Mouse (Mus musculus) cerebellum, adult 18-20 months (tissue): ENCODE measurements around the gene Nek1.
A peak's percentile ranks its signal among the peaks of the same experiment; 100 is the strongest.

Experiments
- DNase-seq, 2 experiments: peaks; one replicate each; pipeline ENCODE4 v3.0.0; 2021

The Nek1 gene

GRCm38 (mm10) chr8:60992910-60993638 lies at the start of gene Nek1:
Gene Nek1, plus strand, starts transcription at chr8:60993195.
- DNase-seq: peak; percentile 99

- DNase-seq: no peak
Observed at GRCm38 (mm10) chr8:60947503-60947902, 45.5 kb upstream of the Nek1 start.

GRCm38 (mm10) chr8:60949859-60950258 lies 43.1 kb upstream of the Nek1 start:
- DNase-seq: no peak

GRCm38 (mm10) chr8:60951271-60951670 lies 41.7 kb upstream of the Nek1 start:
- peak; percentile 54 to 62 for DNase-seq

GRCm38 (mm10) chr8:60951757-60952156 lies 41.2 kb upstream of the Nek1 start:
- DNase-seq: no peak

GRCm38 (mm10) chr8:60952803-60953202 lies 40.2 kb upstream of the Nek1 start:
- no peak for DNase-seq

- peak; percentile 78 to 89 for DNase-seq
Observed at GRCm38 (mm10) chr8:60954281-60955014, 38.5 kb upstream of the Nek1 start.

- no peak for DNase-seq
Observed at GRCm38 (mm10) chr8:60956847-60957246, 36.1 kb upstream of the Nek1 start.

GRCm38 (mm10) chr8:60962763-60963162 lies 30.2 kb upstream of the Nek1 start:
- DNase-seq: no peak

- no peak for DNase-seq
Observed at GRCm38 (mm10) chr8:60963931-60964330, 29.1 kb upstream of the Nek1 start.

- DNase-seq: no peak
Observed at GRCm38 (mm10) chr8:60964518-60964917, 28.5 kb upstream of the Nek1 start.

GRCm38 (mm10) chr8:60965306-60965705 lies 27.7 kb upstream of the Nek1 start:
- DNase-seq: no peak

GRCm38 (mm10) chr8:60965741-60966140 lies 27.3 kb upstream of the Nek1 start:
- DNase-seq: peak in 1 of 2 experiments; percentile 36

- DNase-seq: no peak
Observed at GRCm38 (mm10) chr8:60969091-60969490, 23.9 kb upstream of the Nek1 start.

- peak; percentile 48 to 49 for DNase-seq
Observed at GRCm38 (mm10) chr8:60971808-60972207, 21.2 kb upstream of the Nek1 start.

GRCm38 (mm10) chr8:60973448-60973847 lies 19.5 kb upstream of the Nek1 start:
- no peak for DNase-seq

GRCm38 (mm10) chr8:60974837-60975236 lies 18.2 kb upstream of the Nek1 start:
- DNase-seq: no peak

GRCm38 (mm10) chr8:60976818-60977217 lies 16.2 kb upstream of the Nek1 start:
- DNase-seq: no peak

- DNase-seq: no peak
Observed at GRCm38 (mm10) chr8:60978496-60978895, 14.5 kb upstream of the Nek1 start.

GRCm38 (mm10) chr8:60981388-60981787 lies 11.6 kb upstream of the Nek1 start:
- DNase-seq: no peak

GRCm38 (mm10) chr8:60982701-60983687 lies 10.0 kb upstream of the Nek1 start, which contains the start of gene Clcn3:
Gene Clcn3, minus strand, starts transcription at chr8:60983300.
- DNase-seq: peak; percentile 98 to 99

GRCm38 (mm10) chr8:60983688-60984079 lies 9.3 kb upstream of the Nek1 start:
- peak; percentile 74 to 79 for DNase-seq
